Mouse (Mus musculus) limb, embryonic 15.5 days (tissue): Measurements from ENCODE around the gene Sh3bp5l. TPM values are rescaled to one million over a fixed set of nuclear protein-coding genes. Genes with fewer than 3 reads are reported as not detected.

Experiments
- polyA plus RNA-seq: library from polyadenylated mRNA; unstranded; fragments of >200 nt; fragmentation: Nextera tagmentation; extraction: Ambion mirVana; gene quantifications from 2 replicates; pipeline ENCODE4 v1.2.1, GENCODE M21; 2015

Gene Sh3bp5l
- polyA plus RNA-seq, 1 experiment from 2014 or later: 36.8 TPM

Other genes starting within 250 kb of the Sh3bp5l start
- not detected in 2 replicates for gene Gm12248, start 237.6 kb upstream of the Sh3bp5l start, polyA plus RNA-seq
- gene Cnot8, start 226.6 kb upstream of the Sh3bp5l start, polyA plus RNA-seq: 90.9 and 97.2 TPM in 2 replicates
- 14.7 and 17.4 TPM in 2 replicates for gene Gemin5, start 162.2 kb upstream of the Sh3bp5l start, polyA plus RNA-seq
- 110 and 111 TPM in 2 replicates for gene Mrpl22, start 159.1 kb upstream of the Sh3bp5l start, polyA plus RNA-seq
- gene Igtp, start 131.2 kb upstream of the Sh3bp5l start, polyA plus RNA-seq: 6.6 and 12.8 TPM in 2 replicates
- gene Irgm2, start 131.1 kb upstream of the Sh3bp5l start, polyA plus RNA-seq: 2.6 and 6.1 TPM in 2 replicates
- 2.5 and 2.8 TPM in 2 replicates for gene 4930438A08Rik, start 55.9 kb upstream of the Sh3bp5l start, polyA plus RNA-seq
- gene Zfp692, start 23.7 kb upstream of the Sh3bp5l start, polyA plus RNA-seq: 33.3 and 36.4 TPM in 2 replicates
- 42.3 and 43.2 TPM in 2 replicates for gene Zfp672, start 385 bp upstream of the Sh3bp5l start, polyA plus RNA-seq
- 0.21 TPM in 1 of 2 replicates, not detected in the other for gene Lypd8, start 48.3 kb downstream of the Sh3bp5l start, polyA plus RNA-seq
- gene 1810065E05Rik, start 90.4 kb downstream of the Sh3bp5l start, polyA plus RNA-seq: not detected in 2 replicates
- not detected in 2 replicates for gene Gm12253, start 101.8 kb downstream of the Sh3bp5l start, polyA plus RNA-seq
- not detected in 2 replicates for gene Lypd9, start 122.2 kb downstream of the Sh3bp5l start, polyA plus RNA-seq
- gene Olfr30, start 131.5 kb downstream of the Sh3bp5l start, polyA plus RNA-seq: not detected in 2 replicates
- gene Olfr332, start 161.8 kb downstream of the Sh3bp5l start, polyA plus RNA-seq: not detected in 2 replicates
- not detected in 2 replicates for gene Olfr331, start 171.8 kb downstream of the Sh3bp5l start, polyA plus RNA-seq
- not detected in 2 replicates for gene Olfr330, start 204.1 kb downstream of the Sh3bp5l start, polyA plus RNA-seq
- not detected in 2 replicates for gene Olfr329-ps, start 215.7 kb downstream of the Sh3bp5l start, polyA plus RNA-seq
- gene Olfr328, start 224.9 kb downstream of the Sh3bp5l start, polyA plus RNA-seq: not detected in 2 replicates
- not detected in 2 replicates for gene Olfr224, start 239.8 kb downstream of the Sh3bp5l start, polyA plus RNA-seq
- not detected in 2 replicates for gene Olfr325, start 247.0 kb downstream of the Sh3bp5l start, polyA plus RNA-seq